Mouse (Mus musculus) hindbrain, embryonic 12.5 days (tissue): ENCODE measurements around the gene Tgif2. TPM values are rescaled to one million over a fixed set of nuclear protein-coding genes. Genes with fewer than 3 reads are reported as not detected.
"Not testable (repeated sequence)": the region's sequence is repeated elsewhere in the genome, so short reads cannot be mapped to it uniquely, and the experiment has no call there.

Experiments
- ATAC-seq: fragments of 200-750 bp; cut with Nextera tagmentation; 2 replicates; pipeline ENCODE4 v1.8.0; 2017; ENCODE audit warnings: moderate TSS enrichment; ENCODE audit not compliant: low FRiP score
- H3K27ac ChIP-seq: fragments of 300-500 bp; sonication (generic); 2 replicates; pipeline ENCODE4 v1.5.1; 2016; ENCODE audit warnings: mild to moderate bottlenecking
- H3K27me3 ChIP-seq: fragments of 300-500 bp; sonication (generic); 2 replicates; pipeline ENCODE4 v1.6.1; 2016; ENCODE audit warnings: mild to moderate bottlenecking
- H3K36me3 ChIP-seq: fragments of 300-500 bp; sonication (generic); 2 replicates; pipeline ENCODE4 v1.6.1; 2016; ENCODE audit warnings: mild to moderate bottlenecking
- H3K4me1 ChIP-seq: fragments of 300-500 bp; sonication (generic); 2 replicates; pipeline ENCODE4 v1.6.1; 2016
- H3K4me2 ChIP-seq: fragments of 300-500 bp; sonication (generic); replicated peaks from 2 replicates; pipeline ENCODE4 v1.6.1; 2016; ENCODE audit warnings: mild to moderate bottlenecking
- H3K4me3 ChIP-seq: fragments of 300-500 bp; sonication (generic); 2 replicates; pipeline ENCODE4 v1.5.1; 2016; ENCODE audit warnings: mild to moderate bottlenecking
- H3K9ac ChIP-seq: fragments of 300-500 bp; sonication (generic); 2 replicates; pipeline ENCODE4 v1.6.1; 2016; ENCODE audit warnings: mild to moderate bottlenecking, moderate library complexity
- H3K9me3 ChIP-seq: fragments of 300-500 bp; sonication (generic); replicated peaks from 2 replicates; pipeline ENCODE4 v1.6.1; 2016; ENCODE audit warnings: mild to moderate bottlenecking
- WGBS: fragments of 180-500 bp; shearing (Covaris S2); methylation state at CpG from one replicate; pipeline ENCODE4 v1.1.7; 2016; 5-methylcytosine and 5-hydroxymethylcytosine counted together
- polyA plus RNA-seq: library from polyadenylated mRNA; unstranded; fragments of >200 nt; fragmentation: Nextera tagmentation; extraction: Ambion mirVana; gene quantifications from 2 replicates; pipeline ENCODE4 v1.2.1, GENCODE M21; 2016

Gene Tgif2
- polyA plus RNA-seq = 60.1 and 64.4 TPM in 2 replicates

GRCm38 (mm10) chr2:156839319-156840191 lies at the start of gene Tgif2:
Gene Tgif2 (plus strand): TSS chr2:156840007.
- peaks cover 45% of the 10 kb centered on the region for H3K4me1 ChIP-seq
- no peaks in the 10 kb centered on the region; the same call in 1 of the 2 replicates for H3K9me3 ChIP-seq
- peak within 1 kb of the TSS; percentile 87 for H3K4me2 ChIP-seq
- peak; percentile 80 for ATAC-seq
- H3K27ac ChIP-seq = peak within 1 kb of the TSS; percentile 91
- H3K36me3 ChIP-seq = peaks cover 9% of the 10 kb centered on the region
- H3K4me3 ChIP-seq = peak within 1 kb of the TSS; percentile 75
- no peaks in the 10 kb centered on the region; the same call in 1 of the 2 replicates for H3K27me3 ChIP-seq
- H3K9ac ChIP-seq = peak within 1 kb of the TSS; percentile 84
- 1% methylated on average over 60 of the region's 61 CpGs for WGBS

GRCm38 (mm10) chr2:156798516-156798915 lies 41.3 kb upstream of the Tgif2 start:
- H3K27me3 ChIP-seq = no peaks in the 10 kb centered on the region
- no peaks in the 10 kb centered on the region for H3K4me1 ChIP-seq
- no peak overlapping the region for H3K27ac ChIP-seq
- no peaks in the 10 kb centered on the region for H3K36me3 ChIP-seq
- WGBS = 85% methylated on average over 1 of the region's 1 CpGs
- H3K4me3 ChIP-seq = no peak overlapping the region
- no peak overlapping the region for H3K4me2 ChIP-seq
- no peaks in the 10 kb centered on the region; the same call in 1 of the 2 replicates for H3K9me3 ChIP-seq
- ATAC-seq = no peak
- H3K9ac ChIP-seq = no peak overlapping the region

GRCm38 (mm10) chr2:156801045-156801444 lies 38.8 kb upstream of the Tgif2 start:
- WGBS = 76% methylated on average over 4 of the region's 4 CpGs

GRCm38 (mm10) chr2:156802116-156802515 lies 37.7 kb upstream of the Tgif2 start:
- H3K27me3 ChIP-seq, H3K4me1 ChIP-seq, H3K36me3 ChIP-seq, ATAC-seq, H3K9me3 ChIP-seq, H3K4me3 ChIP-seq, H3K4me2 ChIP-seq, H3K9ac ChIP-seq, H3K27ac ChIP-seq: not testable (repeated sequence)
- WGBS = 63% methylated on average over 9 of the region's 9 CpGs

More at GRCm38 (mm10) chr2:156801045-156801444, 38.8 kb upstream of the Tgif2 start:
- H3K27ac ChIP-seq = no peak overlapping the region
- H3K36me3 ChIP-seq = no peaks in the 10 kb centered on the region
- H3K4me1 ChIP-seq = no peaks in the 10 kb centered on the region
- H3K27me3 ChIP-seq = no peaks in the 10 kb centered on the region
- no peak for ATAC-seq
- H3K9me3 ChIP-seq = no peaks in the 10 kb centered on the region
- no peak overlapping the region for H3K9ac ChIP-seq
- no peak overlapping the region for H3K4me2 ChIP-seq
- H3K4me3 ChIP-seq = no peak overlapping the region

- no peak for ATAC-seq
- H3K27me3 ChIP-seq = no peaks in the 10 kb centered on the region
- H3K4me2 ChIP-seq = no peak overlapping the region
- no peak overlapping the region for H3K27ac ChIP-seq
- H3K4me3 ChIP-seq = no peak overlapping the region
- no peaks in the 10 kb centered on the region for H3K4me1 ChIP-seq
- no peaks in the 10 kb centered on the region for H3K36me3 ChIP-seq
- 62% methylated on average over 4 of the region's 4 CpGs for WGBS
- H3K9ac ChIP-seq = no peak overlapping the region
- H3K9me3 ChIP-seq = no peaks in the 10 kb centered on the region
These were observed 36.0 kb upstream of the Tgif2 start for GRCm38 (mm10) chr2:156803698-156804372.

GRCm38 (mm10) chr2:156804589-156804988 lies 35.2 kb upstream of the Tgif2 start:
- H3K4me1 ChIP-seq = no peaks in the 10 kb centered on the region
- no peak overlapping the region for H3K27ac ChIP-seq
- ATAC-seq = no peak
- H3K36me3 ChIP-seq = no peaks in the 10 kb centered on the region
- no peaks in the 10 kb centered on the region for H3K9me3 ChIP-seq
- no peak overlapping the region for H3K9ac ChIP-seq
- H3K27me3 ChIP-seq = no peaks in the 10 kb centered on the region
- WGBS = 90% methylated on average over 4 of the region's 4 CpGs
- no peak overlapping the region for H3K4me2 ChIP-seq
- H3K4me3 ChIP-seq = no peak overlapping the region

GRCm38 (mm10) chr2:156806886-156807285 lies 32.9 kb upstream of the Tgif2 start:
- Histone ChIP-seq H3K4me3 (no peak overlapping the region), H3K36me3 (no peaks in the 10 kb centered on the region), H3K4me2 (no peak overlapping the region), H3K4me1 (no peaks in the 10 kb centered on the region), H3K9me3 (no peaks in the 10 kb centered on the region), H3K27me3 (no peaks in the 10 kb centered on the region), H3K27ac (no peak overlapping the region), H3K9ac (no peak overlapping the region)
- ATAC-seq = no peak
- WGBS = 74% methylated on average over 6 of the region's 6 CpGs

GRCm38 (mm10) chr2:156809579-156809978 lies 30.2 kb upstream of the Tgif2 start:
- Histone ChIP-seq H3K27me3 (no peaks in the 10 kb centered on the region), H3K36me3 (no peaks in the 10 kb centered on the region), H3K9ac (no peak overlapping the region), H3K9me3 (no peaks in the 10 kb centered on the region), H3K27ac (no peak overlapping the region), H3K4me1 (peaks cover 9% of the 10 kb centered on the region), H3K4me2 (no peak overlapping the region), H3K4me3 (no peak overlapping the region)
- WGBS = 71% methylated on average over 2 of the region's 2 CpGs
- ATAC-seq = no peak

- Histone ChIP-seq H3K9me3 (no peaks in the 10 kb centered on the region), H3K27me3 (no peaks in the 10 kb centered on the region), H3K4me3 (no peak overlapping the region), H3K4me2 (no peak overlapping the region), H3K36me3 (no peaks in the 10 kb centered on the region), H3K4me1 (peaks cover 12% of the 10 kb centered on the region), H3K9ac (no peak overlapping the region), H3K27ac (no peak overlapping the region)
- ATAC-seq = no peak
- 96% methylated on average over 10 of the region's 10 CpGs for WGBS
These were observed 29.1 kb upstream of the Tgif2 start for GRCm38 (mm10) chr2:156810716-156811115.

GRCm38 (mm10) chr2:156811556-156811955 lies 28.3 kb upstream of the Tgif2 start:
- Histone ChIP-seq H3K27me3 (no peaks in the 10 kb centered on the region), H3K9me3 (no peaks in the 10 kb centered on the region), H3K4me3 (no peak overlapping the region), H3K4me2 (no peak overlapping the region), H3K9ac (no peak overlapping the region), H3K4me1 (peaks cover 12% of the 10 kb centered on the region), H3K36me3 (no peaks in the 10 kb centered on the region), H3K27ac (no peak overlapping the region)
- ATAC-seq = no peak
- WGBS = 68% methylated on average over 5 of the region's 5 CpGs

GRCm38 (mm10) chr2:156814344-156814801 lies 25.4 kb upstream of the Tgif2 start:
- Histone ChIP-seq H3K9me3 (no peaks in the 10 kb centered on the region), H3K27ac (no peak overlapping the region), H3K4me2 (no peak overlapping the region), H3K9ac (0 out of 2 replicates have a peak overlapping the region, but pooled peaks have one; percentile 25), H3K4me3 (no peak overlapping the region), H3K4me1 (peaks cover 12% of the 10 kb centered on the region), H3K27me3 (no peaks in the 10 kb centered on the region), H3K36me3 (no peaks in the 10 kb centered on the region)
- no peak for ATAC-seq
- WGBS = 6% methylated on average over 8 of the region's 8 CpGs

- WGBS = 26% methylated on average over 5 of the region's 5 CpGs
- no peaks in the 10 kb centered on the region for H3K27me3 ChIP-seq
- peaks cover 12% of the 10 kb centered on the region for H3K4me1 ChIP-seq
- no peaks in the 10 kb centered on the region for H3K36me3 ChIP-seq
- no peak overlapping the region for H3K4me3 ChIP-seq
- H3K9ac ChIP-seq = 0 out of 2 replicates have a peak overlapping the region, but pooled peaks have one; percentile 25
- no peak overlapping the region for H3K27ac ChIP-seq
- H3K4me2 ChIP-seq = no peak overlapping the region
- H3K9me3 ChIP-seq = no peaks in the 10 kb centered on the region
- no peak for ATAC-seq
These were observed 24.9 kb upstream of the Tgif2 start for GRCm38 (mm10) chr2:156814893-156815292.
